Mouse (Mus musculus) thymus, postnatal 25 days (tissue): ENCODE data around the gene Slc48a1.

Experiments used
- DNase-seq: peaks from one replicate; pipeline ENCODE4 v3.0.0; 2022

Gene Slc48a1

GRCm38 (mm10) chr15:97809206-97809605, 30.9 kb downstream of the Slc48a1 start:
- no peak for DNase-seq

- no peak for DNase-seq
These were observed 31.6 kb downstream of the Slc48a1 start for GRCm38 (mm10) chr15:97809942-97810341.

- DNase-seq: no peak
These were observed 32.1 kb downstream of the Slc48a1 start for GRCm38 (mm10) chr15:97810399-97810798.

- DNase-seq: no peak
These were observed 33.0 kb downstream of the Slc48a1 start for GRCm38 (mm10) chr15:97811307-97811706.

GRCm38 (mm10) chr15:97812126-97812525, 33.8 kb downstream of the Slc48a1 start:
- no peak for DNase-seq

GRCm38 (mm10) chr15:97812875-97813274, 34.6 kb downstream of the Slc48a1 start:
- DNase-seq: no peak

GRCm38 (mm10) chr15:97813452-97814204, 35.3 kb downstream of the Slc48a1 start:
- no peak for DNase-seq

GRCm38 (mm10) chr15:97814703-97815102, 36.4 kb downstream of the Slc48a1 start:
- no peak for DNase-seq

- DNase-seq: no peak
These were observed 36.9 kb downstream of the Slc48a1 start for GRCm38 (mm10) chr15:97815254-97815653.

- no peak for DNase-seq
These were observed 38.1 kb downstream of the Slc48a1 start for GRCm38 (mm10) chr15:97816199-97816994.

- no peak for DNase-seq
These were observed 41.6 kb downstream of the Slc48a1 start for GRCm38 (mm10) chr15:97819937-97820336.

- no peak for DNase-seq
These were observed 43.1 kb downstream of the Slc48a1 start for GRCm38 (mm10) chr15:97821321-97821982.

- DNase-seq: peak; percentile 74
These were observed 43.7 kb downstream of the Slc48a1 start for GRCm38 (mm10) chr15:97821983-97822363.

GRCm38 (mm10) chr15:97822545-97823228, 44.4 kb downstream of the Slc48a1 start:
- DNase-seq: no peak

- no peak for DNase-seq
These were observed 45.2 kb downstream of the Slc48a1 start for GRCm38 (mm10) chr15:97823479-97823878.

- no peak for DNase-seq
These were observed 45.7 kb downstream of the Slc48a1 start for GRCm38 (mm10) chr15:97824042-97824441.

- DNase-seq: peak; percentile 94
These were observed 47.0 kb downstream of the Slc48a1 start for GRCm38 (mm10) chr15:97825071-97825940.

- DNase-seq: no peak
These were observed 47.7 kb downstream of the Slc48a1 start for GRCm38 (mm10) chr15:97825941-97826587.

- DNase-seq: no peak
These were observed 48.4 kb downstream of the Slc48a1 start for GRCm38 (mm10) chr15:97826588-97827261.

GRCm38 (mm10) chr15:97827401-97827800, 49.1 kb downstream of the Slc48a1 start:
- DNase-seq: no peak
